Mouse (Mus musculus): ENCODE measurements around the gene Slc27a4. TPM values are rescaled to one million over a fixed set of nuclear protein-coding genes. Genes with fewer than 3 reads are reported as not detected.

Gene Slc27a4
- polyA plus RNA-seq (2015; fragmentation: Nextera tagmentation; extraction: Ambion mirVana), result 10.6 and 11.5 TPM in 2 replicates

GRCm38 (mm10) chr2:29802075-29802826, at the start of gene Slc27a4:
Gene Slc27a4 (plus strand): TSS chr2:29802634.
- ATAC-seq (replicated peaks; ENCODE audit: extremely low read depth, insufficient read depth, low FRiP score), result peak; percentile 98
- peak within 1 kb of the TSS; percentile 72 for H3K4me3 ChIP-seq (ENCODE audit: low read length)

DNA sequence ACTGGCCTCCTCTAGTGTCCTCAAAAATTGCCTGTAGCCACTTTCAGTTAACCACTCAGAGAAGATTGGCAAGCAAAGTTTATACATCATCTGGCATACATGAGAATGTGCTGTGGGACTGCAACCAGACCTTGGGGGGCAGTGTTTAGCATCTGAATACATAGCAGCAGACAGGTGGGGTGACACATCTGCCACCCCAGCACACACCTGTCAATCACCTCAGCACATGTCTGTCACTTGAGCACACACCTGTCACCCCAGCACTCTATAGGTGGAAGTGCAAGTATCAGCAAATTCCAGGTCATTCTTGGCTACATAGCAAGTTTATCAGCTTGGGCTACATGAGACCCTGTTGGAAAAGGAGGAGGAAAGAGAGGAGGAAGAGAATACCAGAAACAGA, 46.7 kb upstream of the Slc27a4 start:
- Histone ChIP-seq H3K27me3 (ENCODE audit: control insufficient read depth, insufficient read depth, low read length) (peaks cover 24% of the 10 kb centered on the region), H3K9me3 (replicated peaks; ENCODE audit: control insufficient read depth, low read length) (peaks cover 2% of the 10 kb centered on the region; the same call in 1 of the 2 replicates)
- no peak for ATAC-seq (replicated peaks; ENCODE audit: extremely low read depth, insufficient read depth, low FRiP score)

More at GRCm38 (mm10) chr2:29802075-29802826, at the start of gene Slc27a4:
- 4% methylated on average over 25 of the region's 28 CpGs for whole genome bisulfite sequencing
- H3K9ac ChIP-seq (ENCODE audit: low read length), result peak within 1 kb of the TSS; percentile 88
- peak within 1 kb of the TSS; percentile 92 for H3K4me2 ChIP-seq (ENCODE audit: low read depth, low read length)
- H3K27me3 ChIP-seq (ENCODE audit: control insufficient read depth, insufficient read depth, low read length), result 0 out of 2 replicates have a peak, but pooled peaks cover 2% of the 10 kb centered on the region
- peaks cover 16% of the 10 kb centered on the region for H3K36me3 ChIP-seq (ENCODE audit: control insufficient read depth, insufficient read depth)
- no peaks in the 10 kb centered on the region for H3K9me3 ChIP-seq (replicated peaks; ENCODE audit: control insufficient read depth, low read length)
- H3K4me1 ChIP-seq (ENCODE audit: control insufficient read depth, insufficient read depth, low read length), result peaks cover 10% of the 10 kb centered on the region
- peak within 1 kb of the TSS; percentile 80 for H3K27ac ChIP-seq (ENCODE audit: low read length)

DNA sequence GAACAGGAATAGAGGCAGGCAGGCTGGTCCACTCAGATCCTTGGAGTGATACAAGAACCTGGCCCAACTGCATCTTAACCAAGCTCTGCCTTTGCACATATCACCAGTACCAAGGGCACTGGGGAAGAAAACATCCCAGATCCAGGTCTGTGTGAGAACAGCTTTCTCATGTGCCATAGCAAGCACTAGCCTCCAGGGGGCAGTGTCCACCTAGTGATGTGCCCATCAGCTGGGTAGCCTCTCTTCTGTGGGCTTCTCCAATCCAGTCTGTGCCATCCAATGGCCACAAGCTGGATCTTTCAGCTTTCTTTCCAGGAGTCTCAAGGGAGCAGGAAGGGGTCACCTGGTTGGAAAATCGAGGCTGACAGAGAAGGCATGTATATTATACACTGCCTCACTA, 37.6 kb upstream of the Slc27a4 start:
- 0% methylated on average over 1 of the region's 1 CpGs for WGBS
- Histone ChIP-seq H3K4me1 (ENCODE audit: control insufficient read depth, insufficient read depth, low read length) (no peaks in the 10 kb centered on the region), H3K4me2 (ENCODE audit: low read depth, low read length) (no peak overlapping the region), H3K9me3 (replicated peaks; ENCODE audit: control insufficient read depth, low read length) (no peaks in the 10 kb centered on the region), H3K27ac (ENCODE audit: low read length) (no peak overlapping the region), H3K9ac (ENCODE audit: low read length) (no peak overlapping the region), H3K36me3 (ENCODE audit: control insufficient read depth, insufficient read depth) (no peaks in the 10 kb centered on the region), H3K27me3 (ENCODE audit: control insufficient read depth, insufficient read depth, low read length) (no peaks in the 10 kb centered on the region), H3K4me3 (ENCODE audit: low read length) (no peak overlapping the region)
- ATAC-seq (replicated peaks; ENCODE audit: extremely low read depth, insufficient read depth, low FRiP score), result no peak

More for the DNA sequence above, 46.7 kb upstream of the Slc27a4 start:
- Histone ChIP-seq H3K27ac (ENCODE audit: low read length) (no peak overlapping the region), H3K4me2 (ENCODE audit: low read depth, low read length) (no peak overlapping the region), H3K4me1 (ENCODE audit: control insufficient read depth, insufficient read depth, low read length) (no peaks in the 10 kb centered on the region), H3K36me3 (ENCODE audit: control insufficient read depth, insufficient read depth) (no peaks in the 10 kb centered on the region), H3K9ac (ENCODE audit: low read length) (no peak overlapping the region), H3K4me3 (ENCODE audit: low read length) (no peak overlapping the region)

DNA sequence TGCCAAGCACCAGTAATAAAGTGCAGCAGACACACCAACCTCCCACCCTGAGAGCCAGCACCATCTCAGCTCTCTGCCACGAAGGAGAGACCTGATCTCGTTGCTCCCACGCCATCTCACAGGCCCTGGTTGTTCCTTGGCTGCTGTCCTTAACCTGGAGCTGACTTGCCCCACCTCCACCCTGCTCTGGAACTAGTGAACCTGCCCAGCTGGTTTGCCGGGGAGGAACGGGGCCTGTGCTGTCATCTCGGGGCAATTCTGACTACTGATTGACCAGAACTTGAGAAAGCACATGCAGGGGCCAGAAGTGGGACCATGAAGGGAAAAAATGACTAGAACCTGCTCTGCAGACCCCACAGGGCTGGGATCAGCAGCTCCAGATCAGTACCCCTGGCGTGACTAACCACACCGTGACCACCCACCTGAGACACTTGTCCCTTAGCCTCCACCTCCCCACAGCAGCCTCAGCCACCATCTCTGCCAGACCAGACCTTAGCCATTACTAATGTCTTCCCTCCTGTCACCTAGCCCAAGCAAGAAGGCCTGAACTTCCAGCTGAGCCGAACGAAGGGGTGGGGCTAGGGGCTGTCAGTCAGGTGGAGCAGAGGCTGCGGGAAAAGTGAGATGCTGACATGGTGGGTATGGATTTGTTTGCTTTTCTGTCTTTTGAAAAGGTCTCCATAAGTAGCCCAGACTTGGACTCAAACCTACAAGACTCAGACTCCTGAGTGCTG, 34.3 kb upstream of the Slc27a4 start:
- H3K9ac ChIP-seq (ENCODE audit: low read length), result no peak overlapping the region
- no peaks in the 10 kb centered on the region for H3K4me1 ChIP-seq (ENCODE audit: control insufficient read depth, insufficient read depth, low read length)
- ATAC-seq (replicated peaks; ENCODE audit: extremely low read depth, insufficient read depth, low FRiP score), result no peak
- 58% methylated on average over 11 of the region's 11 CpGs for WGBS
- no peaks in the 10 kb centered on the region for H3K9me3 ChIP-seq (replicated peaks; ENCODE audit: control insufficient read depth, low read length)
- H3K36me3 ChIP-seq (ENCODE audit: control insufficient read depth, insufficient read depth), result no peaks in the 10 kb centered on the region
- no peak overlapping the region for H3K27ac ChIP-seq (ENCODE audit: low read length)
- no peak overlapping the region for H3K4me2 ChIP-seq (ENCODE audit: low read depth, low read length)
- no peaks in the 10 kb centered on the region for H3K27me3 ChIP-seq (ENCODE audit: control insufficient read depth, insufficient read depth, low read length)
- no peak overlapping the region for H3K4me3 ChIP-seq (ENCODE audit: low read length)

DNA sequence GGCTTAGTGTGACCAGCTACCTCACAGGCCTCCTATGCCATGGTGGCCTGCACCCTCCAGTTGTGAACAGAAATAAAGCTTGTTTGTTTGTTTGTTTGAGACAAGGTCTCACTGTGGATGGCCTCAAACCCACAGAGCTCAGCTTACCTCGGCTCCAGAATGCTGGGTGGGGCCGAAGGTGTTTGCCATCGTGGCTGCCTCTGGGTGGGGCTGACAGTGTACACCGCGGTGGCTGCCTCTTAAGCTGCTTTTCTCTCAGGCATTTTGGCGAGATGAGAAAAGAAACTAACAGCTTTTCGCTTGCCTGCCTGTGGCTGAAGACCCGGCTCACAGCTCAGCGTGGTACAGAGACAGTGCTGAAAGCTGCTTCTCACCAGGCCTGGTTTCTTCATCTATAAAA, 33.5 kb upstream of the Slc27a4 start:
- Histone ChIP-seq H3K27me3 (ENCODE audit: control insufficient read depth, insufficient read depth, low read length) (no peaks in the 10 kb centered on the region), H3K4me1 (ENCODE audit: control insufficient read depth, insufficient read depth, low read length) (no peaks in the 10 kb centered on the region), H3K36me3 (ENCODE audit: control insufficient read depth, insufficient read depth) (no peaks in the 10 kb centered on the region), H3K9ac (ENCODE audit: low read length) (no peak overlapping the region), H3K9me3 (replicated peaks; ENCODE audit: control insufficient read depth, low read length) (no peaks in the 10 kb centered on the region), H3K4me2 (ENCODE audit: low read depth, low read length) (no peak overlapping the region), H3K27ac (ENCODE audit: low read length) (no peak overlapping the region), H3K4me3 (ENCODE audit: low read length) (no peak overlapping the region)
- 63% methylated on average over 9 of the region's 9 CpGs for WGBS
- no peak for ATAC-seq (replicated peaks; ENCODE audit: extremely low read depth, insufficient read depth, low FRiP score)

DNA sequence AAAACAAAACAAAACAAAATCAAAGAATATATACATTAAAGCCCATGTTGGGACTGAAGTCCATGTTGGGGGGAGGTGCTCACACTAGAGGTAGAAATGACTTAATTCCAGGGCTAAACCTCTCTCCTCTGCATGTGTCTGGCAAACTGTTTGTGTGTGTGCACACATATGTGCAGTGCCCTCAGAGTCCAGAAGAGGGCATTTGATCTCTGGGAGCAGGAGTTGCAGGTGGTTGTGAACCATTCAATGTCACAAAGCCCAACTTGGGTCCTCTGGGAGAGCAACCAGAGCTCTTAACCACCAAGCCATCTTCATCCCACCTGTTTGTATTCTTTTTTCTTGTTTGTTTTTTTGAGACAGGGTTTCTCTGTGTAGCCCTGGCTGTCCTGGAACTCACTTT, 32.3 kb upstream of the Slc27a4 start:
- H3K4me1 ChIP-seq (ENCODE audit: control insufficient read depth, insufficient read depth, low read length), result no peaks in the 10 kb centered on the region
- ATAC-seq (replicated peaks; ENCODE audit: extremely low read depth, insufficient read depth, low FRiP score), result no peak

DNA sequence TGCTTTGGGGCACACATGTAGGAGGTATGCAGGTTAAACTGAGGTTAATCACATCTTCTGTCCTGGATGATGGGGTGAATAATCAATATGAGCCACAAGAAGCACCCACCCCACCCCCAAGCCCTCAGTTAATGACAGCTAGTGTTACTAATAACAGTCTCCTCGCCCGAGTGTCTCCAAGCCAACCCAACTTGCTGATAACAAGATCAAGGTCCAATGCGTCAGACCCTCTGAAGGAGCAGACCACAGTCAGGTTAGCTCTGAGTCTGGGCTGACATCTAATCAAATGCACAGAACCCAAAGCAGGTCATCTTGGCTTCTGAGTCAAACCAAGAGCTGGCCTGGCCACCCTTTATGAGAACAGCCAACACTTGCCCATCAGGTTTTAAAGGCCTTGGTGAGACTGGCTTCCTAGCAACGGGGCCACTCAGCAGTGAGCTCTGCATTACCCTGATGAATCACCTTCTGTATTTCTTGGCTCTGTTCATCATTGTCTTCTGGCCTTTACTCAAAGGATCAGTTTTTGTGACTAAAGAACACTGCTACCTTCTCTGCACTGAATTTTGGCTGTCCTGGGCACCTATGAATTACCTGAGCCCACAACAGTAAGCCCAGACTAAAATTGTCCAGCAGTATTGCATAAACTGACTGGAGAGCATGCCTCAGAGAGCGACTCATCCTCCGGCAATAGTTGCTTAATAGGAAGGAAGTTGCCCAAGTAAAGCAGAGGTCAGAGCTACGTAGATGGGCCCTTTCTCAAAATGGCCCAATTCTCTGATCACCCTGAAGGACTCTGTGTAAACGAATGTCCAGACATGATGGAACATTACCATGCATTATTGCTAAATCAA, 30.6 kb upstream of the Slc27a4 start:
- H3K9ac ChIP-seq (ENCODE audit: low read length), result no peak overlapping the region
- no peak overlapping the region for H3K4me2 ChIP-seq (ENCODE audit: low read depth, low read length)
- H3K4me1 ChIP-seq (ENCODE audit: control insufficient read depth, insufficient read depth, low read length), result no peaks in the 10 kb centered on the region
- ATAC-seq (replicated peaks; ENCODE audit: extremely low read depth, insufficient read depth, low FRiP score), result no peak
- H3K27ac ChIP-seq (ENCODE audit: low read length), result no peak overlapping the region
- H3K4me3 ChIP-seq (ENCODE audit: low read length), result no peak overlapping the region
- H3K36me3 ChIP-seq (ENCODE audit: control insufficient read depth, insufficient read depth), result peaks cover 5% of the 10 kb centered on the region
- H3K9me3 ChIP-seq (replicated peaks; ENCODE audit: control insufficient read depth, low read length), result no peaks in the 10 kb centered on the region
- 63% methylated on average over 8 of the region's 8 CpGs for WGBS
- no peaks in the 10 kb centered on the region for H3K27me3 ChIP-seq (ENCODE audit: control insufficient read depth, insufficient read depth, low read length)

More for the DNA sequence above, 32.3 kb upstream of the Slc27a4 start:
- no peak overlapping the region for H3K4me2 ChIP-seq (ENCODE audit: low read depth, low read length)
- H3K9ac ChIP-seq (ENCODE audit: low read length), result no peak overlapping the region
- no peaks in the 10 kb centered on the region for H3K9me3 ChIP-seq (replicated peaks; ENCODE audit: control insufficient read depth, low read length)
- H3K27me3 ChIP-seq (ENCODE audit: control insufficient read depth, insufficient read depth, low read length), result no peaks in the 10 kb centered on the region
- H3K27ac ChIP-seq (ENCODE audit: low read length), result no peak overlapping the region
- H3K36me3 ChIP-seq (ENCODE audit: control insufficient read depth, insufficient read depth), result no peaks in the 10 kb centered on the region
- no peak overlapping the region for H3K4me3 ChIP-seq (ENCODE audit: low read length)

DNA sequence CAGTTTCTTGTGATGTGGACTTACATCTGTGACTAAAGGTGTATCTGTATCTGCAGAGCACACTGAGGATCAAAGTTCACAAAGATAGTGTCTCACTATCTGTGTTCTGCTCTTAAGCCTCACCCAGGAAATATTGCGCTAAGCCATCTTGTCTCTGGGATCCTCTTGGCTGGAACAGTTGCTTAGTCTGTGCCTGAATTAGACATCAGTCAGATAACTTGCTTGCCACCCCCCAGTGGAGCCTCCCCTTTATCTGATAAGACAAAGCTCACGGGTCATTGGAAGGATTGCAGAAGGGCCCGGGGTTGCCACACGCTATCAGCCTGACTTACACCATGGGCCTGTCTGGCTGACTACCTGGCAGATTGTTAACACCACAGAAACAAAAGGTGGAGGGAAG, 29.1 kb upstream of the Slc27a4 start:
- WGBS, result 48% methylated on average over 4 of the region's 4 CpGs
- no peak for ATAC-seq (replicated peaks; ENCODE audit: extremely low read depth, insufficient read depth, low FRiP score)
- no peak overlapping the region for H3K27ac ChIP-seq (ENCODE audit: low read length)
- no peaks in the 10 kb centered on the region for H3K27me3 ChIP-seq (ENCODE audit: control insufficient read depth, insufficient read depth, low read length)
- no peaks in the 10 kb centered on the region for H3K9me3 ChIP-seq (replicated peaks; ENCODE audit: control insufficient read depth, low read length)
- no peak overlapping the region for H3K9ac ChIP-seq (ENCODE audit: low read length)
- H3K4me2 ChIP-seq (ENCODE audit: low read depth, low read length), result no peak overlapping the region
- no peaks in the 10 kb centered on the region for H3K4me1 ChIP-seq (ENCODE audit: control insufficient read depth, insufficient read depth, low read length)
- H3K36me3 ChIP-seq (ENCODE audit: control insufficient read depth, insufficient read depth), result peaks cover 20% of the 10 kb centered on the region
- no peak overlapping the region for H3K4me3 ChIP-seq (ENCODE audit: low read length)

Measured in heart, embryonic 16.5 days (tissue).